Comparison of ENCODE assay signal across 8 mouse cellular contexts in the genomic region with DNA sequence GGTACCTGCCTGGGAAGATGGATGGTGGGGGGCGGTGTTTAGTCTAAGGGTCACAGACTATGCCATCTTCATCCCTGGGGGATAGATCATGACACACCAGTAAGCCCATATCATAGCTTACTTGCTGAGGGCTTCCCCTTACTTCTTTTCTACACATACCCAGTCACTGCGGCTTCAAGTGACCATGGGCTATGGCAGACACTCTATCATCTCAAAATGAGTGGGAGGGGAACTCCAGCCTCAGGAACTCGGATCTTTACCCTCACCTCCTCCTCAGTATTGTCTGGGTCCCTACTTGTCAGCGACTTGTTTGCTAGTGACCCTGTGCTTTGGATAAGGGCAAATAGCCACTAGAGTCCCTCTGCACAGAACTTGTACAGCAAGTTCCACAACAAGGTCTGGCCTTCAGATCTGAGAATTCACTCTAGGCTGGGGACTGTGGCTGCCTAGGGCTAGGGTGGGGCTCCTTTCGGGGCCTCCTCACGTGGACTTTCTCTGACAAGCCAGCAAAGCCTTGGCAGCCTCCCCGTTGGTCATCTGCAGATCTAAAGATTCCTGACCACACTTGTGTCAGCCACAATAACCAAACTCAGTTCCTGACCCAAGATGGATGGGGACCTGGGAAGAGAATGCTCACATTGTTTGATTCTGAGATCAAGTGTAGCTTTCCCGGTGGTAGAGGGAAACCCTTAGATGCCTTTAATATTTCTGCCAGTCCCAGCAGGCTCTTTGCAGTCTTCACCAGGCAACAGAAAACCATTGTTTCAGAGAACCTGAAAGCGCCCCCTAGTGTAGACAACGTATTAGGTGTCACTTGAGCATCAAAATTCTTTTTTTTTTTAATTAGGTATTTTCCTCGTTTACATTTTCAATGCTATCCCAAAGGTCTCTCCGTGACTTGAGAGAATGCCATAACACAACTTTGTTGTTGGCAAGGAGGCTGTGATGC. TPM values are rescaled to one million over a fixed set of nuclear protein-coding genes. Genes with fewer than 3 reads are reported as not detected.
DNase-seq lines count a peak whose midpoint lies in the region; ATAC-seq lines count a peak whose summit lies in the region.
"Had no signal": no experiment of that assay in that cellular context is flagged by ENCODE, and none has a peak within 500 bp of the region (broad histone marks: within the 10 kb centered on the region; RNA-seq: fewer than 3 reads in every experiment).

No protein-coding gene starts in this region.

- H3K4me2 ChIP-seq in limb, embryonic 12.5 days: no peak overlapping the region

- H3K27ac ChIP-seq in limb, embryonic 12.5 days: 0 out of 2 replicates have a peak overlapping the region, but pooled peaks have one; percentile 36

- H3K4me1 ChIP-seq in limb, embryonic 12.5 days (replicated peaks): peaks cover 24% of the 10 kb centered on the region

- intact Hi-C loops in heart, postnatal 10 days (cut with DNase I): no loop called here

- 51% methylated on average over 12 of the region's 12 CpGs for WGBS in limb, embryonic 12.5 days

- H3K9me3 ChIP-seq in limb, embryonic 12.5 days: no peaks in the 10 kb centered on the region

- no peaks in the 10 kb centered on the region for H3K27me3 ChIP-seq in limb, embryonic 12.5 days

- H3K36me3 ChIP-seq in limb, embryonic 12.5 days: no peaks in the 10 kb centered on the region

- no peak for ATAC-seq in limb, embryonic 12.5 days (ENCODE audit: insufficient number of reproducible peaks, insufficient read depth, low FRiP score, low TSS enrichment, low read depth)

- no peak overlapping the region for H3K9ac ChIP-seq in limb, embryonic 12.5 days (replicated peaks)

- DNase-seq in ovary, adult 18-20 months (ENCODE audit: low spot score): peak; percentile 26
- no peak for DNase-seq in ovary, postnatal 14 days (ENCODE audit: low spot score)
- DNase-seq in embryo, embryonic 10 days (ENCODE audit: low spot score): peak; percentile 29
- DNase-seq in natural killer cell, adult 2 months (ENCODE audit: low spot score in 2 of 2): no peak
- no peak for DNase-seq in heart, postnatal 10 days
- DNase-seq in adrenal gland, adult 18-20 months (ENCODE audit: low spot score in 2 of 2): no peak

- H3K4me3 ChIP-seq in limb, embryonic 12.5 days (replicated peaks): no peak overlapping the region
- H3K4me3 ChIP-seq: erythroblast, embryonic 14.5 days had no signal

RNA-seq across cellular contexts. Expression of a gene that starts 24.0 kb away (rescaled TPM):
- polyA plus RNA-seq in limb, embryonic 12.5 days (2016; fragmentation: Nextera tagmentation; extraction: Ambion mirVana): 2.2 and 2.4 TPM in 2 replicates
- total RNA-seq in heart, postnatal 10 days (2021): 1 to 10 TPM; 4.3 to 6.1 TPM
- total RNA-seq in adrenal gland, adult 18-20 months (2021): 1 to 10 TPM; 2.1 to 2.4 TPM

Comparison
In these comparisons a context has a peak if more than half of its experiments do, and no peak if none do; other contexts are left out.
1. DNase-seq: peak in ovary, adult 18-20 months (single experiment) and embryo, embryonic 10 days (single experiment); none in ovary, postnatal 14 days (single experiment), natural killer cell, adult 2 months (0 of 2), heart, postnatal 10 days (0 of 2) and adrenal gland, adult 18-20 months (0 of 2).